Mouse (Mus musculus): ENCODE data around the gene Tanc1.

GRCm38 (mm10) chr2:59783832-59784627 lies 172.2 kb downstream of the Tanc1 start:
- TF ChIP-seq CTCF (conservative IDR thresholded peaks at IDR 0.05; ENCODE audit: low read length) (no peak), POU5F1 (IDR thresholded peaks at IDR 0.05; ENCODE audit: borderline replicate concordance, low read length) (no peak)

Measured in E14TG2a.4 (cell line).